Mouse (Mus musculus) cerebellum, adult 2 months (tissue): ENCODE measurements around the gene Ano4. TPM values are rescaled to one million over a fixed set of nuclear protein-coding genes. Genes with fewer than 3 reads are reported as not detected.

Source experiments
- DNase-seq, 2 experiments: peaks; one replicate each; pipeline ENCODE4 v3.0.0; 2021
- H3K27ac ChIP-seq: fragments of 200-500 bp; 2 replicates; pipeline ENCODE4 v1.5.1; 2012; ENCODE audit warnings: low read length, control low read depth, inconsistent platforms; ENCODE audit not compliant: insufficient read depth
- H3K27me3 ChIP-seq: fragments of 200-500 bp; 2 replicates; pipeline ENCODE4 v1.6.1; 2012; ENCODE audit warnings: inconsistent platforms, mild to moderate bottlenecking, low read length, moderate library complexity; ENCODE audit not compliant: control insufficient read depth, insufficient read depth
- H3K4me1 ChIP-seq: fragments of 200-500 bp; 2 replicates; pipeline ENCODE4 v1.6.1; 2011; ENCODE audit warnings: low read length; ENCODE audit not compliant: control insufficient read depth, insufficient read depth
- H3K4me3 ChIP-seq: fragments of 200-500 bp; replicated peaks from 2 replicates; pipeline ENCODE3; 2011; ENCODE audit warnings: mild to moderate bottlenecking, low read depth, low read length, control low read depth; ENCODE audit not compliant: insufficient read depth
- CTCF ChIP-seq: fragments of 200-500 bp; IDR thresholded peaks from 2 replicates; pipeline ENCODE4 v1.5.1; 2011; ENCODE audit warnings: low read depth, mild to moderate bottlenecking, control low read depth, low read length, moderate library complexity, borderline replicate concordance; ENCODE audit not compliant: insufficient read depth
- POLR2A ChIP-seq: fragments of 200-500 bp; IDR thresholded peaks from 2 replicates; pipeline ENCODE4 v1.6.1; 2011; ENCODE audit warnings: low read length, control low read depth, borderline replicate concordance; ENCODE audit not compliant: insufficient read depth
- WGBS: fragments of 180-500 bp; shearing (Covaris S2); methylation state at CpG from one replicate; pipeline ENCODE4 v1.1.7; 2018; 5-methylcytosine and 5-hydroxymethylcytosine counted together
- polyA plus RNA-seq: library from polyadenylated mRNA; depleted of rRNA; stranded (reverse); fragments of >200 nt; gene quantifications from 2 replicates; pipeline ENCODE4 v1.2.3, GENCODE M21; 2012

Gene Ano4
- polyA plus RNA-seq, 1 experiment = 17.9 TPM

- Histone ChIP-seq H3K4me1 (no peaks in the 10 kb centered on the region), H3K27me3 (no peaks in the 10 kb centered on the region), H3K4me3 (no peak overlapping the region), H3K27ac (no peak overlapping the region)
- DNase-seq = no peak
- no peak for TF ChIP-seq POLR2A
- TF ChIP-seq CTCF = no peak
- 82% methylated on average over 8 of the region's 8 CpGs for WGBS
These were observed 15.7 kb downstream of the Ano4 start for GRCm38 (mm10) chr10:89328876-89329275.

GRCm38 (mm10) chr10:89327004-89327511 is 17.5 kb downstream of the Ano4 start:
- Histone ChIP-seq H3K27ac (no peak overlapping the region), H3K27me3 (no peaks in the 10 kb centered on the region), H3K4me1 (no peaks in the 10 kb centered on the region), H3K4me3 (no peak overlapping the region)
- peak; percentile 52 to 72 for DNase-seq
- TF ChIP-seq POLR2A (no peak), CTCF (peak; percentile 83)
- whole genome bisulfite sequencing = 15% methylated on average over 15 of the region's 15 CpGs

GRCm38 (mm10) chr10:89326383-89326782 is 18.2 kb downstream of the Ano4 start:
- Histone ChIP-seq H3K27me3 (no peaks in the 10 kb centered on the region), H3K4me1 (no peaks in the 10 kb centered on the region), H3K27ac (no peak overlapping the region), H3K4me3 (no peak overlapping the region)
- 96% methylated on average over 5 of the region's 5 CpGs for WGBS
- no peak for TF ChIP-seq POLR2A
- no peak for DNase-seq

- DNase-seq = no peak
- H3K4me1 ChIP-seq = no peaks in the 10 kb centered on the region
- no peak overlapping the region for H3K27ac ChIP-seq
- no peak overlapping the region for H3K4me3 ChIP-seq
- no peak for TF ChIP-seq CTCF
- no peak for TF ChIP-seq POLR2A
- H3K27me3 ChIP-seq = no peaks in the 10 kb centered on the region
These were observed 37.0 kb downstream of the Ano4 start for GRCm38 (mm10) chr10:89307566-89307965.

- TF ChIP-seq POLR2A = no peak
- TF ChIP-seq CTCF = no peak
- Histone ChIP-seq H3K27ac (no peak overlapping the region), H3K4me1 (no peaks in the 10 kb centered on the region), H3K27me3 (no peaks in the 10 kb centered on the region), H3K4me3 (no peak overlapping the region)
- WGBS = 55% methylated on average over 2 of the region's 2 CpGs
- DNase-seq = no peak
These were observed 44.2 kb downstream of the Ano4 start for GRCm38 (mm10) chr10:89300346-89300745.

GRCm38 (mm10) chr10:89292784-89293183 is 51.8 kb downstream of the Ano4 start:
- H3K4me1 ChIP-seq = no peaks in the 10 kb centered on the region
- no peak overlapping the region for H3K4me3 ChIP-seq
- H3K27ac ChIP-seq = no peak overlapping the region
- TF ChIP-seq POLR2A (no peak), CTCF (no peak)
- WGBS = 46% methylated on average over 3 of the region's 3 CpGs
- peak in 1 of 2 experiments; percentile 10 for DNase-seq
- no peaks in the 10 kb centered on the region for H3K27me3 ChIP-seq

- no peaks in the 10 kb centered on the region for H3K27me3 ChIP-seq
- H3K27ac ChIP-seq = no peak overlapping the region
- H3K4me1 ChIP-seq = no peaks in the 10 kb centered on the region
- 59% methylated on average over 6 of the region's 6 CpGs for WGBS
- TF ChIP-seq CTCF (no peak), POLR2A (no peak)
- DNase-seq = no peak
- no peak overlapping the region for H3K4me3 ChIP-seq
These were observed 53.9 kb downstream of the Ano4 start for GRCm38 (mm10) chr10:89290698-89291097.

GRCm38 (mm10) chr10:89289290-89289689 is 55.3 kb downstream of the Ano4 start:
- H3K27me3 ChIP-seq = no peaks in the 10 kb centered on the region
- DNase-seq = no peak
- H3K27ac ChIP-seq = no peak overlapping the region
- no peak overlapping the region for H3K4me3 ChIP-seq
- no peak for TF ChIP-seq CTCF
- no peak for TF ChIP-seq POLR2A
- H3K4me1 ChIP-seq = no peaks in the 10 kb centered on the region
- WGBS = 92% methylated on average over 4 of the region's 4 CpGs

- TF ChIP-seq CTCF (no peak), POLR2A (no peak)
- Histone ChIP-seq H3K4me1 (no peaks in the 10 kb centered on the region), H3K27me3 (no peaks in the 10 kb centered on the region), H3K4me3 (no peak overlapping the region), H3K27ac (no peak overlapping the region; the same call in 1 of the 2 replicates)
- WGBS = 39% methylated on average over 5 of the region's 5 CpGs
- DNase-seq = no peak
These were observed 64.2 kb downstream of the Ano4 start for GRCm38 (mm10) chr10:89280402-89280801.
